Mouse (Mus musculus) ES-E14 (cell line): ENCODE data around the gene Megf11.

Experiments used
- CHD2 ChIP-seq: IDR thresholded peaks from 2 replicates; pipeline ENCODE4 v1.6.1; 2014; ENCODE audit warnings: mild to moderate bottlenecking, low read depth, low read length, inconsistent platforms
- MAFK ChIP-seq: IDR thresholded peaks from 2 replicates; pipeline ENCODE4 v1.6.1; 2014; ENCODE audit warnings: mild to moderate bottlenecking, low read depth, low read length, inconsistent platforms; ENCODE audit not compliant: insufficient read depth
- ZC3H11A ChIP-seq: IDR thresholded peaks from 2 replicates; pipeline ENCODE4 v1.6.1; 2012; ENCODE audit warnings: low read depth, mild to moderate bottlenecking, inconsistent platforms, low read length, borderline replicate concordance

GRCm38 (mm10) chr9:64651689-64652088, 266.3 kb downstream of the Megf11 start:
- TF ChIP-seq ZC3H11A (no peak), CHD2 (no peak), MAFK (no peak)
